Mouse (Mus musculus) embryonic fibroblast, embryonic 13.5 days (primary cell): Measurements from ENCODE around the gene Cd3eap. TPM values are rescaled to one million over a fixed set of nuclear protein-coding genes. Genes with fewer than 3 reads are reported as not detected.

ENCODE experiments used
- H3K27ac ChIP-seq: 2 replicates; pipeline ENCODE4 v1.5.1; 2012; ENCODE audit warnings: low read length, control low read depth, inconsistent platforms; ENCODE audit not compliant: insufficient read depth
- H3K4me1 ChIP-seq: 2 replicates; pipeline ENCODE4 v1.6.1; 2011; ENCODE audit warnings: low read length; ENCODE audit not compliant: control insufficient read depth, insufficient read depth
- H3K4me3 ChIP-seq: 2 replicates; pipeline ENCODE4 v1.5.1; 2011; ENCODE audit warnings: mild to moderate bottlenecking, control low read depth, low read length; ENCODE audit not compliant: insufficient read depth
- CTCF ChIP-seq: IDR thresholded peaks from 2 replicates; pipeline ENCODE4 v1.5.1; 2011; ENCODE audit warnings: mild to moderate bottlenecking, control low read depth, low read length, moderate library complexity, borderline replicate concordance; ENCODE audit not compliant: insufficient read depth
- POLR2A ChIP-seq: IDR thresholded peaks from 2 replicates; pipeline ENCODE4 v1.6.1; 2011; ENCODE audit warnings: low read depth, mild to moderate bottlenecking, control low read depth, low read length, moderate library complexity
- polyA plus RNA-seq: library from polyadenylated mRNA; stranded (reverse); fragments of >200 nt; gene quantifications from 2 replicates; pipeline ENCODE4 v1.2.4, GENCODE M21; 2011; ENCODE audit warnings: low read depth; ENCODE audit not compliant: missing spikeins, insufficient read length

The Cd3eap gene
- polyA plus RNA-seq, 1 experiment: 13.3 TPM

DNA sequence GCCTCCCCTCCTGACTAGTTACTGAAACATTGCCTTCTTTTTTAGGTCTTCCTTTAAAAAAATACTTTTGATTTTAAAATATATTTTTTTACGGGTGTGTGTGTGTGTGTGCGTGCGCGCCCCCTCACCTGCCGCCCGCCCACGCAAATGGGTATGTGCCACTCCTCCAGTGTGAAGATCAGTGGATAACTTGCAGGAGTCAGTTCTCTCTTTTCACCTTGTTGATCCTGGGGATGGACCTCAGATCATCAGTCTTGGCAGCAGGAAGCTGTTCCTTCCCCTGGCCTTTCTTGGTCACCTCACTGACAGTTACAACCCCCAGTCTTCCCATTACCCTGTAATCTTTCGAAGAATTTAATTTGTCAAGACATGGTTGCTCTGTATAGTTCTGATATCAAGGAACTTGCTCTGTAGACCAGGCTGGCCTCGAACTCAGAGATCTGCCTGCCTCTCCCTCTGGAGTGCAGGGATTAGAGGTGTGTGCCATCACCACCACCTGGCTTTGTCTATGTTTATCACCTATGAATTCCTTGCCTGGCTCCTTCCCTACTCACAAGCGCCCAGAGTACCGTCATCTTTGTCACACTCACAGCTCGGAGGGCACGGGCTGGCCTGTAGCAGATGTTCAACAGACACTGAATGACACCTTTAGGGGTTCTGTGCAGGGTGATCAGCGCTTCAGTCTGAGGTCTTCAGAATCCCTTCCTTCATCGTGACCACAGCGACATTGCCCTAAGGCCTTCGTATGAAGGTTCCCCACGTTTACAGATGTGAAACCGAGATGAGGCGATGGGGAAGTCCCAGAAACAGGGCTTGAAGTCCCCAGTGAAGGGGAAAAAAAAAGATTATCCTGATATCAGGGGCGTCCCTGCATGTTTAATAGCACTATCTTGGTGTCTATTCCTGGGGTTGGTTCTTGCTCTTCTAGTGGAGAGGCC is 33.8 kb downstream of the Cd3eap start:
- Histone ChIP-seq H3K27ac (no peak overlapping the region), H3K4me1 (peaks cover 2% of the 10 kb centered on the region; the same call in 1 of the 2 replicates), H3K4me3 (no peak overlapping the region)
- TF ChIP-seq POLR2A: no peak
- no peak for TF ChIP-seq CTCF

GRCm38 (mm10) chr7:19324221-19324620 is 35.1 kb downstream of the Cd3eap start:
- Histone ChIP-seq H3K4me1 (peaks cover 6% of the 10 kb centered on the region; the same call in 1 of the 2 replicates), H3K4me3 (no peak overlapping the region), H3K27ac (no peak overlapping the region)
- TF ChIP-seq POLR2A (no peak), CTCF (no peak)

GRCm38 (mm10) chr7:19322489-19322888 is 36.8 kb downstream of the Cd3eap start:
- H3K27ac ChIP-seq: no peak overlapping the region

DNA sequence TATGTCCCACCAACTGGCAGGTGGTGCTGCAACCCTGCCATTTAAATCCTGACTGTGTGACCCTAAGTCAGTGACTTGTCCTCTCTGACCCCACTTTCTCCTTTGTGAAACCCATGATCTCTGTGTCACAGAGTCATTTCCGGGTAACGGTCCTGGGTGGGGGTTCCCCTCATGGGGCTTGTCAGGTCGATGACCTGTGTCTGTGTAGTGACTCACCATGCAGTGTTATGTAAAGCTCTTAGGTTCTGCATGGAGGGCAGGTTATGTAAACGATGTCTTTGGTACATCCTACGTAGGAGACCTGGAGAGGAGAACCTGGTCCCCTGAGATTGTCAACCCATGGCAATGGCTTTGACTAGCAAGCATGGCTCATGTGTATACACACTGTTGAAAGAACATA is 37.8 kb downstream of the Cd3eap start:
- TF ChIP-seq POLR2A (no peak), CTCF (no peak)
- no peak overlapping the region for H3K4me3 ChIP-seq
- peaks cover 10% of the 10 kb centered on the region for H3K4me1 ChIP-seq
- H3K27ac ChIP-seq: no peak overlapping the region

More at GRCm38 (mm10) chr7:19322489-19322888, 36.8 kb downstream of the Cd3eap start:
- Histone ChIP-seq H3K4me1 (peaks cover 7% of the 10 kb centered on the region; the same call in 1 of the 2 replicates), H3K4me3 (no peak overlapping the region)
- TF ChIP-seq POLR2A (no peak), CTCF (no peak)

DNA sequence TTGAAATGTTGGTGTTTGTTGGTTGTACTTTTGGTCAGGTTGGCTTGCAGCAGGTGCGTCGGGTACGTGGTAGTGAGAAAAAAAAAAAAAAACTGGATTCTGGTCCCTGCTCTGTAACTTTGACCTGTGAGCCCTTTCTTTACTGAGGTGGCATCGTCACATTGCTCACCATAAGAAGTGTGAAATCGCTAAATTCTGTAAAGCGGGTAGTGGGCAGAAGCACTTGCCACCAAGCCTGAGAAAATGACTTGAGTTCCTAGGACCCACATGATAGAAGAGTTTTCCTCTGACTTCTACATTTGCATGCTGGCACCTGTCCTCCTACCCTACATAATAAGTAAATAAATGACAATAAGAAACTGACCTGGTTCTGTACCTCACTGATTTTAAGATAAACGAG is 38.6 kb downstream of the Cd3eap start:
- TF ChIP-seq CTCF: no peak
- no peak for TF ChIP-seq POLR2A
- Histone ChIP-seq H3K4me3 (no peak overlapping the region), H3K4me1 (peaks cover 10% of the 10 kb centered on the region)

GRCm38 (mm10) chr7:19319906-19320305 is 39.4 kb downstream of the Cd3eap start:
- Histone ChIP-seq H3K27ac (no peak overlapping the region), H3K4me3 (peak overlapping the region; percentile 32), H3K4me1 (peaks cover 10% of the 10 kb centered on the region)
- no peak for TF ChIP-seq POLR2A
- no peak for TF ChIP-seq CTCF

More for the DNA sequence above, 38.6 kb downstream of the Cd3eap start:
- H3K27ac ChIP-seq: no peak overlapping the region

DNA sequence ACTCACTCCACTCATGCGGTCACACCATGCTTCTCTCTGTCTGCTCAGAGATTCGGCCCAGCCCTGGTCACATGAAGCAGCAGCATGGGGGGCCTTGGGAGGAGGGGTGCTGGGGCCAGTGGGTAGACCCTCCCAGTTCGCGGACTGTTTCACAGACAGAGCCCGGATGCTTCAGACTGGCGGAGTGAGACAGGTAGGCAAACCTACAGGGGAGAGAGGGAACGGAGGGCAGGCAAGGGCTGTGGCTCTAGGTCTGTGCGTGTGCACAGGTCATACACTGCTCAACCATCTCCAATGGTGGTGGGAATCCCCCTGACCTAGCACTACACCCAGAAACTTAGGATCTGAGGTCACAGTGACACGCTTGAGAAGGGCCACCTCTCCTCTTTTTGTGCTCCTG is 39.8 kb downstream of the Cd3eap start:
- Histone ChIP-seq H3K4me3 (peak overlapping the region; percentile 32), H3K27ac (no peak overlapping the region), H3K4me1 (peaks cover 10% of the 10 kb centered on the region)
- TF ChIP-seq POLR2A (no peak), CTCF (no peak)

GRCm38 (mm10) chr7:19318676-19319075 is 40.6 kb downstream of the Cd3eap start:
- Histone ChIP-seq H3K4me3 (no peak overlapping the region), H3K4me1 (peaks cover 10% of the 10 kb centered on the region), H3K27ac (no peak overlapping the region)
- TF ChIP-seq POLR2A (no peak), CTCF (no peak)

- Histone ChIP-seq H3K4me1 (peaks cover 10% of the 10 kb centered on the region), H3K4me3 (no peak overlapping the region), H3K27ac (no peak overlapping the region)
- TF ChIP-seq POLR2A: no peak
- TF ChIP-seq CTCF: no peak
Observed at GRCm38 (mm10) chr7:19318201-19318600, 41.1 kb downstream of the Cd3eap start.
